Mouse (Mus musculus) G1E (cell line): ENCODE data around the gene Hoxd11. TPM values are rescaled to one million over a fixed set of nuclear protein-coding genes. Genes with fewer than 3 reads are reported as not detected.
A peak's percentile ranks its signal among the peaks of the same experiment; 100 is the strongest.

Experiments
- ATAC-seq: 2 replicates; pipeline ENCODE4 v1.8.0; 2016; ENCODE audit warnings: mild to moderate bottlenecking; ENCODE audit not compliant: insufficient number of reproducible peaks, poor library complexity, low FRiP score, severe bottlenecking; ENCODE audit errors: extremely low read depth
- DNase-seq: peaks from one replicate; pipeline ENCODE4 v3.0.0; 2012; ENCODE audit warnings: low spot score
- H3K27me3 ChIP-seq: 2 replicates; pipeline ENCODE4 v1.6.1; 2012; ENCODE audit warnings: mild to moderate bottlenecking, low read length, inconsistent platforms; ENCODE audit not compliant: insufficient read depth
- H3K36me3 ChIP-seq: replicated peaks from 2 replicates; pipeline ENCODE3; 2012; ENCODE audit warnings: mild to moderate bottlenecking, inconsistent platforms
- H3K4me1 ChIP-seq: 2 replicates; pipeline ENCODE4 v1.6.1; 2012; ENCODE audit warnings: low read depth, low read length, inconsistent platforms, mixed read lengths; ENCODE audit not compliant: insufficient read depth
- H3K4me3 ChIP-seq: 2 replicates; pipeline ENCODE4 v1.5.1; 2012; ENCODE audit warnings: low read depth, mild to moderate bottlenecking, inconsistent platforms, low read length, moderate library complexity, mixed read lengths
- H3K9me3 ChIP-seq: replicated peaks from 2 replicates; pipeline ENCODE4 v1.6.1; 2012; ENCODE audit warnings: inconsistent platforms
- CTCF ChIP-seq: IDR thresholded peaks from 2 replicates; pipeline ENCODE4 v1.5.1; 2012; ENCODE audit warnings: low read depth, low read length, inconsistent platforms, mixed read lengths
- GATA1 ChIP-seq: IDR thresholded peaks from 2 replicates; pipeline ENCODE4 v1.6.1; 2012; ENCODE audit warnings: borderline replicate concordance, low read length, inconsistent platforms, mixed read lengths
- GATA2 ChIP-seq: IDR thresholded peaks from 2 replicates; pipeline ENCODE4 v1.6.1; 2012; ENCODE audit warnings: low read depth, low read length, inconsistent platforms, borderline replicate concordance
- POLR2AphosphoS5 ChIP-seq: IDR thresholded peaks from 2 replicates; pipeline ENCODE4 v1.6.1; 2012; ENCODE audit warnings: low read depth, low read length, inconsistent platforms; ENCODE audit not compliant: insufficient replicate concordance
- TAL1 ChIP-seq: conservative IDR thresholded peaks from 2 replicates; pipeline ENCODE4 v1.6.1; 2012; ENCODE audit warnings: low read depth, low read length, inconsistent platforms, mixed read lengths
- polyA plus RNA-seq: library from polyadenylated mRNA; stranded (reverse); fragments of >175 nt; gene quantifications from 2 replicates; pipeline ENCODE4 v1.2.3, GENCODE M21; 2012
- total RNA-seq, 2 experiments: library from RNA; stranded (forward) in 1 of 2; stranded (reverse) in 1 of 2; fragments of 200-1000 nt in 1 of 2; fragments of >200 nt in 1 of 2; fragmentation: Nextera tagmentation in 1 of 2; gene quantifications; 2 replicates each; pipeline ENCODE4 v1.2.3; 2014 to 2017

The Hoxd11 gene
- total and polyA plus RNA-seq, 3 experiments, result 0.05 TPM; not detected in 2

DNA sequence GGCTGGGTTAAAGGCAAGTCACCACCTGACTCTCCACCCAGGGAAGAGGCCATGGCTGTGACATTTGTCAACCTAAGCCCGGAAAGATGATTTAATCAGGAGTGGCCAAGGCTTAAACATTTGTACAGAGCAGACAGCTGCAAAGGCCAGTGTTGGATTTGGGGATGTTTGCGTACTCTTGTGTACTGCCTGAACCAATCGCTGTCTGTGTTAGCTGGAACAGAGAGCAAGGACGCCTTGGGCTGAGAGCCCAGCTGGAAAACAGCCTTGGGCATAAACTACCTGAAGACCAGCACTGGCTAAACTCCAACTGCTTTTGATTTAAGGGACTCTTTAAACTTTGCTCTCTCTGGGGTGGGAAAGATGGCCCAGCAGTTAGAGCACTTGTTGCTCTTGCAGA lies 29.3 kb downstream of the Hoxd11 start:
- no peak for DNase-seq
- Histone ChIP-seq H3K9me3 (peaks cover 12% of the 10 kb centered on the region), H3K4me3 (no peak overlapping the region), H3K27me3 (peaks cover 20% of the 10 kb centered on the region), H3K36me3 (no peaks in the 10 kb centered on the region), H3K4me1 (no peaks in the 10 kb centered on the region)
- TF ChIP-seq CTCF (no peak), GATA2 (no peak), POLR2AphosphoS5 (no peak), TAL1 (no peak), GATA1 (no peak)
- ATAC-seq, result no peak

DNA sequence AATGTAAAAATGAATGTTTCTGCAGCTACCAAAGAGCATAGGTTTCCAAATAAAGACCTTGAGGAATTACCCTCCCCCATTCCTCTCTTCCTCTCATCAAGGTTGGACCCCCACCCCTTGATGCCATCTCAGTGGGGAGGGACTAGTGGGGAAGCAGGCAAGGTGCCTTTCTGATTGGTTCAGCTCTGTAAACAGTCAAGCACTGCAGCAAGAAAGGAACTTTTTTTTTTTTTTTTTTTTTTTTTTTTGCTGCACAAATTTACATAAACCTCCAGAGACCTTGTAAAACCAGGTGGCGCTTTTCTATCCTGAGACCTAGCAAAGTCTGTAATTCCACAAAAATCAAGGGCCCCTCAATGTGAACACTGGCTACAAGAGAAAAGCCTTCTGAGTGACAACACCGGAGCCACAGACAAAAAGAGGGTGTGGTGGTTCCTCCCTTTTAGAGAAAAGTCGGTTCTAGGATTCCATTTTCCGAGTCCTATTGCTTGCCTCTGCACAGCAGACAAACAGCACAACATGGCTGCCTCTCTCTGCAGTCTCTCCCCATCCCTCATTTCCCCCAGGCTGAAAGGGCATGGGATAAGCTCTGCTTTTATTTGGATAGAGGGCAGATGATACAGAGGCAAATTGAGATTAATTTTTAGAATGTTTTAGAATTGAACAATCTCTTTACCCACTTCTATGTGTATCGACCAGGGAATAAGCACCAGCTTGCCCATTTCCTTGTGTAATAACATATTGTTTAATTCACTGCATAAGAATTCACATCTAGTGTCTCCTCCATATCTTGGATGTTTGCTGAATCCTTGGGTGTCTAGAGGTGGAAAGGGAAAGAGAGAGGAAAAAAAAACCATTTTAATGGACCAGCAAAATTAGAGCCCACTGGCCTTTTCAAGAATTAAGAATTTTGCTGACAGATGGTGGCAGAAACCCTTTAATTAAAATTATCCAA lies 30.4 kb downstream of the Hoxd11 start:
- H3K4me1 ChIP-seq, result no peaks in the 10 kb centered on the region
- ATAC-seq (no peak), DNase-seq (no peak)
- peaks cover 9% of the 10 kb centered on the region for H3K9me3 ChIP-seq
- no peak for TF ChIP-seq GATA1
- no peak for TF ChIP-seq CTCF
- no peak for TF ChIP-seq POLR2AphosphoS5
- no peak for TF ChIP-seq TAL1
- TF ChIP-seq GATA2, result no peak
- no peak overlapping the region for H3K4me3 ChIP-seq
- H3K27me3 ChIP-seq, result peaks cover 27% of the 10 kb centered on the region
- no peaks in the 10 kb centered on the region for H3K36me3 ChIP-seq

GRCm38 (mm10) chr2:74710929-74711543 lies 31.7 kb downstream of the Hoxd11 start:
- no peaks in the 10 kb centered on the region for H3K9me3 ChIP-seq
- no peak for ATAC-seq
- DNase-seq, result no peak
- H3K36me3 ChIP-seq, result no peaks in the 10 kb centered on the region
- H3K4me3 ChIP-seq, result no peak overlapping the region
- H3K27me3 ChIP-seq, result peaks cover 33% of the 10 kb centered on the region
- TF ChIP-seq GATA2 (no peak), GATA1 (no peak), POLR2AphosphoS5 (no peak), TAL1 (no peak), CTCF (no peak)
- H3K4me1 ChIP-seq, result peaks cover 9% of the 10 kb centered on the region

DNA sequence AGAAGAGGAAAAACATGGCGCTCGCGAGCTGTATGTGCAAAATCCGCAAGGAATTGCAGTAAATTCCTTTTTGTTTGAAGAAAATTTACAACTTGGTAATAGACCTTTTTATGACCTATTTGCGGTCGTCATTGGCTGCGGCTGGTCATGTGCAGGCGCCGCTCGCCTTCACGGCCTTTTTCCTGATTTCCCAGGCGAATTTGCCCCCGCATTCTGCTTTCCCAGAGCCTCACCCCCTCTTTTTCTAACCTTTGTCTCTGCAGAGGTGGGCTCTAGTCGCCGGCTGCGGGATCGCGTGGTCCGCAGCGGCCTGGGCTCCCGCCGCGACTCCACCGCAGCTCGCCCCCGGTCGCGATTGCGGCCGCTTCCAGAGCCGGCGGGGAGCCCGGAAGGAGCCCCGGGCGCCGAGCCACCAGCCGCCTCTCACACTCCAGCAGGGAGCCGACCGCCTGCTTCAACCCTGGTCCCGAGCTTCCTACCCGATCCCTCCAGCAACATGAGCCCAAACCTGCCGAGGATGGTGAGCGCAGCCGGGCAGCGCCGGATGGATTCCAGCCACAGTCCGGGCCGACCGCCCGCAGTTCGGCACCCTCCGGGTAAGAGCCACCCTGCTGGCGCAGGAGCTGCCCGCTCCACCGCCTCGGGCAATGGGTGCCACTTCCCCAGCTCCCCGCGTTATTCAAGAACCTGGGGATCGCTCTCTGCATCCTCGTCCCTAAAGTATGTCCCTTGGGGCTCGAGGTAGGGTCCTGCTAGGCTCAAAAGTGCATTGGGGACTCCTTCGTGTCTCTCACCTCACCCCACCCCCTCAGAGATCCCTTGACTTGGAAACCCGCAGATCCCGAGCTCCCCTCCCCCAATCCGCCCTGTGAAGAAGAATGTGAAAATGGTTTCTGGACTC lies 32.6 kb downstream of the Hoxd11 start, which contains the start of the genes Hoxd3 and Hoxd4:
Gene Hoxd3, plus strand, starts transcription at position 207 of the 901 bp plus-strand sequence.
Gene Hoxd4, plus strand, starts transcription at position 209 of the 901 bp plus-strand sequence.
- Histone ChIP-seq H3K4me3 (peak within 1 kb of the TSS; percentile 61), H3K36me3 (no peaks in the 10 kb centered on the region)

GRCm38 (mm10) chr2:74713239-74714150 lies 34.1 kb downstream of the Hoxd11 start:
- Histone ChIP-seq H3K27me3 (peaks cover 33% of the 10 kb centered on the region), H3K4me1 (peaks cover 13% of the 10 kb centered on the region), H3K36me3 (no peaks in the 10 kb centered on the region)

More for the DNA sequence above, 32.6 kb downstream of the Hoxd11 start, which contains the start of the genes Hoxd3 and Hoxd4:
- H3K4me1 ChIP-seq, result peaks cover 13% of the 10 kb centered on the region
- no peak for DNase-seq
- no peak for TF ChIP-seq TAL1
- TF ChIP-seq POLR2AphosphoS5, result no peak
- TF ChIP-seq GATA2, result no peak
- no peak for TF ChIP-seq CTCF
- TF ChIP-seq GATA1, result no peak
- no peaks in the 10 kb centered on the region for H3K9me3 ChIP-seq
- H3K27me3 ChIP-seq, result peaks cover 33% of the 10 kb centered on the region
- ATAC-seq, result no peak

More at GRCm38 (mm10) chr2:74713239-74714150, 34.1 kb downstream of the Hoxd11 start:
- TF ChIP-seq POLR2AphosphoS5, result no peak
- no peak for TF ChIP-seq GATA2
- TF ChIP-seq CTCF, result no peak
- no peak for TF ChIP-seq GATA1
- TF ChIP-seq TAL1, result no peak
- DNase-seq (no peak), ATAC-seq (no peak)
- no peak overlapping the region for H3K4me3 ChIP-seq
- no peaks in the 10 kb centered on the region for H3K9me3 ChIP-seq
